Mouse (Mus musculus): ENCODE results near the gene Olfr943.

Olfr943 gene

DNA sequence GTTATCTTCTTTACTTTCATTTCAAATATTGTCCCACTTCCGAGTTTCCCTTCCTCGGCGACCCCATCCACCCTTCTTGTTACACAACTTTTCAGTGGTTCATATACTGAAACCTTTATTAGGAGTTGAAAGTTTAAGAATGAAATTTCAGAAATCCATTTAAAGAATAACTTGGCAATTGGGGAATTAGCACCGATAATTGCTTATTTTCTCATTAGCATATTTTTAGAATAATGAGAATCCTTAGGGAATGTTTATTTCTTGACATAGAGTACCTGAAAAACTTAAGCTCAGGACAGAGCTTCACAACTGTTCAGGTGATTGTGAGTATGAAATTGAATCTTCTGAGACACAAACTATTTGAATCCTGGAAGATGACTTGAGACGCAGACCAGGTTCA is at the start of gene Olfr943:
TSS of gene Olfr943 (plus strand) at position 301 of the 400 bp plus-strand sequence.
- DNase-seq, result no peak

DNA sequence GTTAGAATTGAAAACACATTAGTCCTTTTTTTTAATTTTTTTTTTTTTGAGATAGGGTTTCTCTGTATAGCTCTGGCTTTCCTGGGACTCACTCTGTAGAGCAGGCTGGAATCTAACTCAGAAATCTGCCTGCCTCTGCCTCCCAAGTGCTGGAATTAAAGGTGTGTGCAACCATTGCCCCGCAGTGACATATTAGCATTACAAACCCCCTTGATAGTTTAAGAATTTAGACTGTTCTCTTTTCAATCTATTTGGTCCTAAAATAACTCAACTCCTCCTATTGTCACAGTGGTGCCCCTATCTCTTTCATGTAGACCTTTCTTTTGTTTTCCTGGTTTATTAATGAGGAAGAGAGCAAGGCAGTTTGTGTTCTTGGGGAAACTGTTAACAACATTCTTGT is 38.8 kb upstream of the Olfr943 start:
- DNase-seq, result no peak

DNA sequence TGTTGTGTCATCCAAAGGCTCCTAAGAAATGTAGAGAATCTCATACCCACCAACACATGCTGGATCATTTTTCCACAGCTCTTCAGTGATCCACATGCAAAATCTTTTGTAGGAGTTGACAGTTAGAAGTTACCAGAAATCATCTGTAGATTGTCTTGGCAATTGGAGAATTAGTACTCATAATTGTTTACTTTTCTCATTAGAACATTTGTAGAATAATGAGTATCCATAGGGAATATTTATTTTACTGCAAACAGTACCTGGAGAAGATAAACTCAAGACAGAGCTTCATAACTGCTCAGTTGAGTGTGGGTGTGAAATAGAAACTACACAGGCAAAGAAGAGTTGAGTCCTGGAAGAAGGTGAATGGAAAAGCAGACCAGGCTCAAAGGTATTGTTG is 38.3 kb upstream of the Olfr943 start, which contains the start of gene Olfr27:
TSS of gene Olfr27 (plus strand) at position 301 of the 400 bp plus-strand sequence.
- no peak for DNase-seq

DNA sequence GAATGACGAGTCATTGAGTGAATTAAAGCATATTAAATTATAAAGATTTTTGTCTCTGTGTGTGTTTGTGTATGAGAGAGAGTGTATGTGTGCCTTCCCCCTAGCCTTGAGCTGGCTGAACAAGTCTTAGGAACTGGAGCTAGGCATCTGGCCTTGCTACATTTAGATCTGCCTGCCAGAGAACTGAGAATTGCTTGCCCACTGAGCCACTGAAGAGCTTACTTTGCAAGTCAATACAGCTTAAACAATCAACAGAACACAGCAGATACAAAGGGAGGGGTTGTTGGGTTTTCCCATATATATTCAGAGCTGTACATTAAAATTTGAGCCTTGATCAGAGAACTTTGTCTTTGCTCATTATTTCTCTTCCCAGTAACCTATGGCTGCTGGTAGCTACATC is 13.7 kb upstream of the Olfr943 start:
- no peak for DNase-seq

DNA sequence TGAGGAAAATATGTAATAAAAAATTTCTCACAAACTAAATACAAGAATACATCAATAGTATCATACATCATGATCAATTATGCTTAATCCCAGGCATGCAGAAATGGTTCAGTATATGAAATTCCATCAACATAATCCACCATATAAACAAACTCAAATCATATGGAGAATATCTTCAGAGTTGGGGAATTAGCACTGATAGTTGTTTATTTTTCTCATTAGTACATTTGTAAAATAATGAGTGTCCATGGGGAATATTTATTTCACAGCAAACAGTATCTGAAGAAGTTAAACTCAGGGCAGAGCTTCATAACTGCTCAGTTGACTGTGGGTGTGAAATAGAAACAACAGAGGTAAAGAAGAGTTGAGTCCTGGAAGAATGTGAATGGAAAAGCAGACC is 35.5 kb downstream of the Olfr943 start, which contains the start of gene Olfr944:
TSS of gene Olfr944 (plus strand) at position 301 of the 400 bp plus-strand sequence.
- no peak for DNase-seq

Data from thymus, adult 18-20 months (tissue).